Mouse (Mus musculus) heart, postnatal 10 days (tissue): ENCODE data around the gene Aen. TPM values are rescaled to one million over a fixed set of nuclear protein-coding genes. Genes with fewer than 3 reads are reported as not detected.

Source experiments
- DNase-seq, 2 experiments: peaks; one replicate each; pipeline ENCODE4 v3.0.0; 2021
- intact Hi-C: fragments of 180-260 bp; cut with DNase I; formaldehyde crosslinking; loops from one replicate; pipeline ENCODE4 v1.15.1; 2025
- total RNA-seq, 2 experiments: library from RNA; stranded (reverse); gene quantifications; 2 replicates each; pipeline ENCODE4 v1.2.3; 2021

Aen gene
- 10 to 100 TPM; 33.1 to 35.7 TPM for total RNA-seq

DNA sequence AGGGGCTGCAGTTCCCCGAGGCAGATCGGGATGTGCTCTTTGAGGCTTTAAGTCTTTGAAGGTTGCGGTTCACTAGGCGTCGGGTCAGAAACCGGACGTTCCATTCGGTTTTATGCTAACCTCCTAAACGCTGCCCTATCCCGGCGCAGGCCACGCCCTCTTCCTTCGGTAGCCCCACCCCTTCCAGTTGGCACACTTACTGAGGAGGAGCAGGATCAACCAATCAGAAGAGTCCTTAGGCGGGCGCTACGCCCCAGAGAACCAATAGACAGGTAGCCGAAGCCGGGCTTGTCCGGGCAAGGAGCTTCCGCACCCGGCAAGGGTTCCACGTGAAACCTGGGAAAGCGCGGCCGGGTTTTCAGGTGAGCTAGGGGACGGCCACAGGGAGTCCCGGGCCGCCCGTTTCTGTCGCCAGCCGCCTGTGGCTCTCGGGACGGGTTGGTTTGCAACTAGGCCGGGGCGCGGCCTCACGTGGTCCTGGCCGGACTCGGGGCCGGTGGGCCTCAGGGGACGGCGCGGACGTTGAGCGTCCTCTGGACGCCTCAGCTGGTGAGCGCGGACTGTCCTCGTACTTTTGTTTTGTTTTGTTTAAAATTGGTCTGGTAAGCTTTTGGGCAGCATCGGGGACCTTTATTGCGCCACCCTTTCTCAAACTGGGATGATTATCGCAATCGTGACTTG is at the start of gene Aen:
Aen (plus strand) TSS at position 202 of the 681 bp plus-strand sequence.
- intact Hi-C loops: loop anchor here (10.0 kb wide), 1 partner anchor 331 kb away; no protein-coding TSS in a partner anchor
- peak; percentile 99 for DNase-seq

- intact Hi-C loops: loop anchor here (5.0 kb wide), 1 partner anchor 54 kb away; no protein-coding TSS in a partner anchor
- no peak for DNase-seq
Observed at GRCm38 (mm10) chr7:78846066-78846716, 49.5 kb upstream of the Aen start.

DNA sequence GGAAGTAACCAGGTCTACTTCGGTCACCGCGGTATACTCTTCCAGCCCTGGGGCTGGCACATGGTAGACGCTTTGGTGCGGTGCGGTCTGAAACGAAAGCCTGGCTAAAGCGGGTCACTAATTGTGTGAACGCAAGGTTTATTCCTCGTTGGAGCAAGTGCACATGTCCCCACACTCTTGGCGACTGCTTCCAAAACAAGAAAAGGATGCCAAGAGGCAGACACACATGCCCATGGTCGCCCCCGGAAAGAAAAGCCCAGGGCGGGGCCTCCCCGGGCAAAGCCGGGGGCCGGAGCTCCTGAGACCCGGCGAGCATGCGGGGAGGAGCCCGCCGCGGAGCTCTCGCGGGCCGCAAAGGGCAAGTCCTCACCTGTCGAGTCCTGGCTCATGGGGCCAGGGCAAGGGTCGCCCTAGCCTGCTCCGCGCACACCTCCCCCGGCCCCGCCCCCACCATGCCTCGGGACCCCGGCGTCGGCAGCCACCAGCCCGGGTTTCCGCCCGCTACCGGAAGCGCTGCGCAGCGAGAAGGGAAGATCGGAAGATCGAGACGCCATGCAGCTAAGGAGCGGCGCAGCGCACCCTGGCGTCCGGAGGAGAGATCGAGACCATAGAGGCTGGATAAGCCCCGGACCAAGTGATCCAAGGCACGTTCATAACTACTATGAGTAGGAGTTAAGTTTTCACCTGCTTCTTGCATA is 48.8 kb upstream of the Aen start, which contains the start of gene Det1:
Det1 (minus strand) TSS at position 527 of the 698 bp plus-strand sequence.
- intact Hi-C loops: loop anchor here (5.0 kb wide), 1 partner anchor 55 kb away; no protein-coding TSS in a partner anchor
- peak; percentile 92 to 95 for DNase-seq

GRCm38 (mm10) chr7:78854051-78854450 is 41.6 kb upstream of the Aen start:
- no peak for DNase-seq
- intact Hi-C loops: no loop called here

DNA sequence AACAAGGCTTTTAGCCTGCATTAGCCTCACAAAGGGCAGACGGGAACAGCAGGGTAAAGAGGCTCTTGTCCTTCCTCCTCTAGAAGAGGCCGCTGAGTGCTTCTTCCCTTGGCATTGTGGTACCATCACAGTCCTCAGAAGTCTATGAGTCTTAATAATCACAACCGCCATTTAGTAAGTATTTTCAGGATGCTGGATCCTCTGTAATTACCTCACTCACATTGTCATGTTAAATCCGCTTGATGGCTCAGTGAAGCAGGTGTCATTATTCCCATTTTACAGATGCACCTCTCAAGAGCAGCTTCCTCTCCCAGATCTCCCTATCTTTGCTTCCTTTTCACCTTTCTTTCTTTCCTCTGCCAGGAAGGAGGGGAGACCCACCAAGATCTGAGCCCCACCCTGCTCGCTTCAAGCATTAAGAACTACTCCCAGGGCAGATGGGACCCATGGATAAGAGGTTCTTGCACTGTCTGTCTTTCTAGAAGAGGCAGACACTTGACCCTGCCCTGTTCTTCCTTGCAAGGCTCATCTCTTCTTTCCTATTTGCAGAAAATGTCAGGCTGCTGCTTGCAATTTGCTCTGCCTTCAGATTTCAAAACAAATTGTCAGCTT is 40.5 kb upstream of the Aen start:
- DNase-seq: no peak
- intact Hi-C loops: no loop called here

DNA sequence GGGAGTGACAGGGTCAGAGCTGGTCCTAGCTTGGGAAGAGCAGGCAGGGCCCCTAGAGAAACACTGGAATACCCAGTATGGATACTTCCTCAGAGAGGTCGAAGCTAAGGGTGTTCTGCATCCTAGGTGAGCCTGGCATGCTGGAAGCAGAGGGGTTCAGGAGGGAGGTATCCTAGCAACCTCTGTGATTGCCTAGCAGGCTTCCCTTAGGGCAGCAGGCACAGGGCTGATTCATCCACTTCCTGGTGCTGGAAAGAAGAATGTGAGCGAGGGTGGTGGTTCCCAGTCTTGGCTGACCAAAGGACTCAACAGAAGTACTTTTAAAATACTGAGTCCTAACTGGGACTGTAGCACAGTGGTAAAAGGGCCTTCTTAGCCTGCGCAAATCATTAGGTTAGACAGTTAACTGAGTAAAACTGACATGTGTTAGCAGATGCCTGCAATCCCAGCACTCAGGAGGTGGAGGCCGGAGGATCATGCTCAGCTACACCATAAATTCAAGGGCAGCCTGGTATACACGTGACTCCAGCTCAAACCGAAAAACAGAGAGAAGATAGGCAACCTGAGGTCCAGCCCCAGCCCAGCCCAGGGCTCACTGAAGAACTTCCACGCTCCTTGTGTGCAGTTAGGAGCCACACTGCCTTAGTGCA is 31.7 kb upstream of the Aen start:
- no peak for DNase-seq
- intact Hi-C loops: no loop called here

- DNase-seq: no peak
- intact Hi-C loops: no loop called here
Observed at GRCm38 (mm10) chr7:78864446-78864802, 31.2 kb upstream of the Aen start.

DNA sequence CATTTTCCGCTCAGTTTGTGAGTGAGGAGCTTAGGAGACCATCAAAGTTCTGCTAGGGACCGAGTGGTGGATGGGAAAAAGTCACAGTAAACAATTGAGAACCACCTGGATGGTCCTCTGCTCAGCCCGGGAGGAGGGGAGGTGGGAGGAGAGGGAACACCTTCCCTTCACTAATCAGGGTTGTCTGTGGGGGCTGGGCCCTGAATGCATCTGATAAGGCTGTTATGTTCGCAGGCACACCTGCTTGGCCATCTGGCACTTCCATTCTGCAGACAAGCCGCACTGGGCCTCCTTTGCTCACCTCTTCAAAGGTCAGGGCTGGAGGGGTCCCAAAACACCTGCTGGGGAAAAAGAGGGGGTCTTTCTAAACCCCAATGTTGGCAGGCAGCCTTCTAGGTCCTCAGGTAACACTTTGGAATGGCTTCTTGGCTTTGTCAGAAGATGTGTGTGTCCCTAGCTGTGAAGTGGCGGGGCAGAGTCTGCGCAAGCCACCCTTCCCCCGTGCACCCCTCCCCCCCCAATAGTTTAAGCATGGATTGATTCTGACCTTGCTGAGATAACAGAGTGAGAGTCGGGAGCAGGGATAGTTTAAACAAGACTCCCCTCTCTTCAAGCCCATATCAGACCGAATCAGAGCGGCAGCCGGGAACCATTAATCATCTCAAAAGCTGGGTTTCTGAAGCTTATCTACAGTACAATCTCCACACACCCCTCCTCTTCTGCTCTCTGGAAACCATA is 30.3 kb upstream of the Aen start:
- intact Hi-C loops: no loop called here
- no peak for DNase-seq

- DNase-seq: no peak
- intact Hi-C loops: no loop called here
Observed at GRCm38 (mm10) chr7:78868731-78869130, 26.9 kb upstream of the Aen start.

DNA sequence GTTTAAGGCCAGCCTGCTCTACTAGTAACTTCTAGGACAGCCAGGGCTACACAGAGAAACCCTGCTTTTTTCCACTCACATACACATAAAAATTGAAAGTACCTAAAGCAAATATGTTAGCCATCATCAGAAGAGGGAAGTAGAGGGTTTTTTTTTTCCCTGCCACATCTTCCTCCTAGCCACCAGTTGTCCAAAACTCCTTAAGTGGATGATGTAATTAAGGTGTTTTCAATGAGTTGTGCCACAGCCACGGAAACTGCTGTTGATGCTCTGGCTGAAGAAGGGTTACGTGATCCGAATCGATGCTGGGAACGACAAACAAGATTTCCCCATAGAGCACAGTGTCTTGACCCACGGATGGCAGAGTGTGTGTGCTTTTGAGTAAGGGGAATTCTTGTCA is 23.3 kb upstream of the Aen start:
- DNase-seq: no peak
- intact Hi-C loops: no loop called here

GRCm38 (mm10) chr7:78872831-78873230 is 22.8 kb upstream of the Aen start:
- no peak for DNase-seq
- intact Hi-C loops: no loop called here

- intact Hi-C loops: no loop called here
- no peak for DNase-seq
Observed at GRCm38 (mm10) chr7:78881607-78882468, 13.8 kb upstream of the Aen start.

DNA sequence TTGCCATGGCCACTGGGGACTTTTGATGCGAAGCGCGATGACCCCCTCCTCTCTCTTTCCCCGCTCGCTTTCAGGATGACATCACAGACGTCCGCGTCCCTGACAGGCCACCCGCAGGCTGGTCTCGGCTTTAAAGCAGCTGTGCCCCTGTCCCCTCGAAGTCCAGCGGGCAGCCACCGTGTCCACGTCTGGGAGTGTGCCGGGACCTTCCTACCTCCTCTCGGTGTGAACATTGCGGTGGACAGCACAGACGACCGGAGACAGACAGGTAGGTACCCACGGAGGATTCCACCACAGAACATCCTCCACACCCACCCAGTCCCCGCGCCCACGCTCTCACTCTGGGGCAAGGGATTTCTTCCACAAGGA is 13.2 kb upstream of the Aen start:
- intact Hi-C loops: no loop called here
- no peak for DNase-seq

- intact Hi-C loops: no loop called here
- DNase-seq: no peak
Observed at GRCm38 (mm10) chr7:78883016-78883725, 12.5 kb upstream of the Aen start.

GRCm38 (mm10) chr7:78883726-78884060 is 12.0 kb upstream of the Aen start:
- intact Hi-C loops: no loop called here
- no peak for DNase-seq

DNA sequence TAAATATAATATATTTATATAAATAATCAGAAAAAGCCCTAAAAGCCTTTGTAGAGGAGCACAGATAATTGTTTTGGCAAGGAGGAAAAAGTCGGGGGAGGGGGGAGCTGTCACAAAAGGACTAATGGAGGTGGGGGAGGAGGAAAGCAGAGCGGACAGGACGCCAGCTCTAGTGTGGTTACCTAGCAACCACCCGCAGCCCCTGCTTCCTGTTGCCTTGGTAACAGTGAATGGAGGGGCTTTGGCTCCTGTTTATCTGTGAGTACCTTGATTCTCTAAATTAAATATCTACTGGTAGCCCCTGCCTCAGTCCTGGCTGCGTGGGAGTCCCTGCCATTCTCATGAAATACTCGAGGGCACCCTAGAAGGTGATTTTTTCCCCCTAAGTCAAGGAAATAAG is 11.5 kb upstream of the Aen start:
- DNase-seq: no peak
- intact Hi-C loops: no loop called here

GRCm38 (mm10) chr7:78885404-78885803 is 10.2 kb upstream of the Aen start:
- intact Hi-C loops: no loop called here
- no peak for DNase-seq

- intact Hi-C loops: no loop called here
- DNase-seq: no peak
Observed at GRCm38 (mm10) chr7:78886496-78886895, 9.2 kb upstream of the Aen start.

DNA sequence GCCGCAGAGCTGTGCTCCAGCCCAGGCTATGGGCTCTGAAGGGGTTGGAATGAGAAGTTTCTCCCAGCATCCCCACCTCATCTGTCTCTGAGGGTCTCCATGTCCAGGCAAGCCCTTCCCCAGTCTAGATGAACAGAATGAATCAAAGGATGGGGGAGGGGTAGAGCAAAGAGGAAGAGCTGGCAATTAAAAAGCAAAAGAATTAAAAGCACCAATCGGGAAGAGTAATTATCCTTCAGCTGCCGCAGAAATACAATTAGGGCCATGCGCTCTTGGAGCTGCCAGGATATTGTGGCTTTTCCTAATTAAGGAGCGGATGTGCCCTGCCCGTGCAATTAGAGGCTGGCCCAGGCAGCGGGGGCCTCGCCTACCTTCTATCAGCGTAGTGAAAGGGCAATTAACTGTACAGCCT is 8.2 kb upstream of the Aen start:
- intact Hi-C loops: no loop called here
- DNase-seq: no peak
